ENCODE assay signal across 8 mouse cellular contexts in genomic region chr14:105733013-105733728, GRCm38 (mm10).
DNase-seq lines count a peak whose midpoint lies in the region; ATAC-seq lines count a peak whose summit lies in the region.

No protein-coding gene starts in this region.

- peak; percentile 56 for DNase-seq in MN1 (ENCODE audit: low spot score)
- DNase-seq in hindbrain, embryonic 11.5 days (ENCODE audit: low spot score) = peak; percentile 63
- peak; percentile 45 for DNase-seq in left cerebral cortex, adult 11 months (ENCODE audit: low spot score)
- DNase-seq in lung, postnatal 14 days = peak; percentile 50
- DNase-seq in right cerebral cortex, adult 2 months (ENCODE audit: low spot score in 2 of 2) = peak; percentile 50 to 59

- WGBS in forebrain, embryonic 13.5 days = 2% methylated on average over 12 of the region's 12 CpGs
- 2% methylated on average over 12 of the region's 12 CpGs for WGBS in hindbrain, embryonic 11.5 days

- peak overlapping the region; percentile 51; the same call in 1 of the 2 replicates for H3K9ac ChIP-seq in forebrain, embryonic 13.5 days
- no peak overlapping the region for H3K9ac ChIP-seq in hindbrain, embryonic 11.5 days (ENCODE audit: low read depth, low read length)

- H3K9me3 ChIP-seq in forebrain, embryonic 13.5 days (replicated peaks) = no peaks in the 10 kb centered on the region
- H3K9me3 ChIP-seq in hindbrain, embryonic 11.5 days (ENCODE audit: control insufficient read depth, low read length) = no peaks in the 10 kb centered on the region

- peak overlapping the region; percentile 49 for H3K4me3 ChIP-seq in brown adipose tissue, adult 24 weeks (ENCODE audit: insufficient read depth, low read depth, low read length)
- peak overlapping the region; percentile 41 for H3K4me3 ChIP-seq in forebrain, embryonic 13.5 days
- H3K4me3 ChIP-seq in hindbrain, embryonic 11.5 days (ENCODE audit: low read depth, low read length) = peak overlapping the region; percentile 36

- peaks cover 3% of the 10 kb centered on the region; the same call in 1 of the 2 replicates for H3K4me1 ChIP-seq in brown adipose tissue, adult 24 weeks (ENCODE audit: control insufficient read depth, insufficient read depth, insufficient read length, low read length)
- peaks cover 27% of the 10 kb centered on the region for H3K4me1 ChIP-seq in forebrain, embryonic 13.5 days
- no peaks in the 10 kb centered on the region; the same call in 1 of the 2 replicates for H3K4me1 ChIP-seq in hindbrain, embryonic 11.5 days (replicated peaks; ENCODE audit: control insufficient read depth, insufficient read depth, low read length)

- H3K27ac ChIP-seq in brown adipose tissue, adult 24 weeks (replicated peaks; ENCODE audit: low read depth, low read length) = peak overlapping the region; percentile 85
- H3K27ac ChIP-seq in forebrain, embryonic 13.5 days = peak overlapping the region; percentile 86
- H3K27ac ChIP-seq in hindbrain, embryonic 11.5 days (ENCODE audit: low read depth, low read length) = peak overlapping the region; percentile 24; the same call in 1 of the 2 replicates

- peak; percentile 65 for ATAC-seq in forebrain, embryonic 13.5 days
- peak; percentile 25; the same call in 1 of the 2 replicates for ATAC-seq in hindbrain, embryonic 11.5 days (ENCODE audit: low FRiP score)
- no peak for ATAC-seq in monocyte, adult 5-6 weeks (replicated peaks; ENCODE audit: insufficient number of reproducible peaks, low FRiP score, low TSS enrichment, poor library complexity, severe bottlenecking)

- no peaks in the 10 kb centered on the region for H3K36me3 ChIP-seq in forebrain, embryonic 13.5 days (ENCODE audit: poor library complexity, severe bottlenecking)
- no peaks in the 10 kb centered on the region for H3K36me3 ChIP-seq in hindbrain, embryonic 11.5 days (ENCODE audit: control insufficient read depth, insufficient read depth, low read length)

- H3K4me2 ChIP-seq in forebrain, embryonic 13.5 days = peak overlapping the region; percentile 62
- peak overlapping the region; percentile 58 for H3K4me2 ChIP-seq in hindbrain, embryonic 11.5 days (replicated peaks; ENCODE audit: low read depth, low read length)

- H3K27me3 ChIP-seq in forebrain, embryonic 13.5 days = no peaks in the 10 kb centered on the region
- no peaks in the 10 kb centered on the region for H3K27me3 ChIP-seq in hindbrain, embryonic 11.5 days (ENCODE audit: control insufficient read depth, insufficient read depth, low read length)

Comparison
In these comparisons a context has a peak if more than half of its experiments do, and no peak if none do; other contexts are left out.
1. H3K27ac ChIP-seq: peak in every context shown above with its lines; median percentile 86 in forebrain, embryonic 13.5 days; 85 in brown adipose tissue, adult 24 weeks; 24 in hindbrain, embryonic 11.5 days.